Mouse (Mus musculus): ENCODE results near the gene Dock11.

The Dock11 gene

DNA sequence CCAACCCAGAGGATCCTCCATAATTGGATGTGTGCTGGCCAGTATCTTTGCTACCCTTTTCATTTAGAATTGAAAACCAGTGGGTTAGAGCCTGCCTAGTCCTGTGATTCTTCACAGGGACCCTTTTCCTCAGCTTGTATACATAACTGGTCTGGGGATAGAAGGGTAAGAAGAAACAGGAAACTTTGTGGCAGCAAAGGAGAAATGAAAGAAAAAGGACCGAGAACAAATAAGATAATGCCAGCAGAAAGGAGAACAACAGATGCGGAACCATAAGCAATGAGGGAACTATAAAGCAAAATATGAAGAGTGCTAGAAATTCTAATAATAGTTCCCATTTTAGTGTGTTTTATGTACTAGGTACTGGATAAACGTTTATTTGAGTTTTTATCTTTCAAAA is 212.7 kb downstream of the Dock11 start:
- DNase-seq (ENCODE audit: low spot score) = no peak

DNA sequence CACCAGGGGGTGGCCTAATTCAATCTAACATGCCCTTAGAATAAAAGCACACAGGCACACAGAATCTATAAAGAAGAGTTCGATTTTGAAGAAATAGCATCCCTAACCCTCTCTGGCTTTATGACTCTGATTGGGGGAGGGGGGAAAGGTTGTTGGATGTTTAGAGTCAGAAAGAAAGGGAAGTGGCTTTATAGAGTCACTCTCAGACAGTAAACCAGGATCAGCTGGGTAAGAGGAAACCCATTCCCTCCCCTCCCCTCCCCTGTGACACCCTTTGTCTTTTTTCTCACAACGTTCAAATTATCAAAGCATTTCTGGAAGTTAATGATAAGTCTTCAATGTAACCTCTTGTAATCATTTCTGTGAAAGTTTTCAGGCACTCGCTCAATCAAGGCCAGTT is 220.0 kb downstream of the Dock11 start:
- DNase-seq (ENCODE audit: low spot score) = no peak

GRCm38 (mm10) chrX:36111622-36112421 is 223.2 kb downstream of the Dock11 start, which contains the start of gene Il13ra1:
Gene Il13ra1, plus strand, starts transcription at chrX:36112110.
- DNase-seq (ENCODE audit: low spot score) = peak; percentile 38

GRCm38 (mm10) chrX:36112422-36112750 is 223.8 kb downstream of the Dock11 start:
- DNase-seq (ENCODE audit: low spot score) = peak; percentile 20

- DNase-seq (ENCODE audit: low spot score) = no peak
These were observed 226.5 kb downstream of the Dock11 start for GRCm38 (mm10) chrX:36115171-36115570.
